Mouse (Mus musculus): ENCODE results near the gene Gas8.
A peak's percentile ranks its signal among the peaks of the same experiment; 100 is the strongest.

- peak; percentile 13; the same call in 1 of the 2 replicates for TF ChIP-seq CTCF (IDR thresholded peaks at IDR 0.05; ENCODE audit: low read depth)
- TF ChIP-seq EP300 (IDR thresholded peaks at IDR 0.05; ENCODE audit: low read depth): no peak
Measured at GRCm38 (mm10) chr8:123497699-123498098, 20.9 kb upstream of the Gas8 start.
